35 mouse cellular contexts compared by ENCODE assay signal in genomic region chr2:122304544-122304943, GRCm38 (mm10). TPM values are rescaled to one million over a fixed set of nuclear protein-coding genes. Genes with fewer than 3 reads are reported as not detected.
"Had no signal": no experiment of that assay in that cellular context is flagged by ENCODE, and none has a peak within 500 bp of the region (broad histone marks: within the 10 kb centered on the region; RNA-seq: fewer than 3 reads in every experiment).

No protein-coding gene starts in this region.

- DNase-seq: cerebellum, adult 9-11 months; cerebellum, postnatal 10 days; cerebellum, postnatal 25 days; cerebellum, postnatal 36 days; embryo, embryonic 11 days; forebrain, postnatal 0 days; gastrocnemius, adult 2 months; gastrocnemius, postnatal 10 days; gastrocnemius, postnatal 14 days; gastrocnemius, postnatal 25 days; gastrocnemius, postnatal 36 days; heart, adult 11 months; heart, adult 18-20 months; heart, adult 2 months had no signal

- H3K4me3 ChIP-seq: embryonic facial prominence, embryonic 10.5 days; embryonic facial prominence, embryonic 12.5 days; embryonic facial prominence, embryonic 13.5 days; embryonic facial prominence, embryonic 15.5 days; erythroblast, embryonic 14.5 days; forebrain, embryonic 10.5 days; forebrain, embryonic 12.5 days; forebrain, embryonic 13.5 days; forebrain, embryonic 15.5 days; gastrocnemius, adult 2 months; heart, adult 2 months; heart, embryonic 10.5 days had no signal

- H3K36me3 ChIP-seq: embryonic facial prominence, embryonic 10.5 days; embryonic facial prominence, embryonic 12.5 days; embryonic facial prominence, embryonic 13.5 days; embryonic facial prominence, embryonic 15.5 days; forebrain, embryonic 10.5 days; forebrain, embryonic 12.5 days; forebrain, embryonic 15.5 days; heart, embryonic 10.5 days had no signal

- ATAC-seq: forebrain, embryonic 13.5 days; forebrain, embryonic 14.5 days; forebrain, embryonic 15.5 days; forebrain, embryonic 16.5 days; forebrain, postnatal 0 days had no signal

- H3K4me2 ChIP-seq: embryonic facial prominence, embryonic 12.5 days; embryonic facial prominence, embryonic 13.5 days; embryonic facial prominence, embryonic 15.5 days; forebrain, embryonic 12.5 days; forebrain, embryonic 13.5 days; forebrain, embryonic 15.5 days had no signal

RNA-seq across cellular contexts. Expression of gene Duoxa2, which starts 5.8 kb away (rescaled TPM):
- total RNA-seq: common myeloid progenitor, adult 5-6 weeks; forebrain, postnatal 0 days; gastrocnemius, adult 18-20 months; gastrocnemius, adult 2 months; gastrocnemius, adult 8-10 months; gastrocnemius, postnatal 10 days; gastrocnemius, postnatal 14 days; gastrocnemius, postnatal 25 days; gastrocnemius, postnatal 36 days; gastrocnemius, postnatal 4 days; granulocyte monocyte progenitor cell, adult 5-6 weeks had no signal
- polyA plus RNA-seq: cortical plate, adult 2 months; embryonic facial prominence, embryonic 10.5 days; embryonic facial prominence, embryonic 11.5 days; embryonic facial prominence, embryonic 12.5 days; embryonic facial prominence, embryonic 13.5 days; embryonic facial prominence, embryonic 15.5 days; erythroblast, embryonic 14.5 days; forebrain, embryonic 10.5 days; forebrain, embryonic 11.5 days; forebrain, embryonic 12.5 days; forebrain, embryonic 13.5 days; forebrain, embryonic 14.5 days; forebrain, embryonic 16.5 days; frontal cortex, adult 2 months had no signal

RNA-seq across cellular contexts. Expression of gene Duox2, which starts 6.3 kb away (rescaled TPM):
- total RNA-seq: common myeloid progenitor, adult 5-6 weeks; granulocyte monocyte progenitor cell, adult 5-6 weeks had no signal
- polyA plus RNA-seq: embryonic facial prominence, embryonic 10.5 days; embryonic facial prominence, embryonic 11.5 days; erythroblast, embryonic 14.5 days; forebrain, embryonic 10.5 days; forebrain, embryonic 11.5 days; forebrain, embryonic 12.5 days; forebrain, embryonic 13.5 days; forebrain, embryonic 14.5 days; forebrain, embryonic 16.5 days; forebrain, postnatal 0 days; heart, embryonic 10.5 days had no signal

RNA-seq across cellular contexts. Expression of gene Duoxa1, which starts 9.0 kb away (rescaled TPM):
- polyA plus RNA-seq: erythroblast, embryonic 14.5 days; forebrain, embryonic 10.5 days; forebrain, embryonic 11.5 days; forebrain, embryonic 13.5 days; forebrain, embryonic 14.5 days; forebrain, embryonic 15.5 days; forebrain, embryonic 16.5 days; frontal cortex, adult 2 months; heart, embryonic 10.5 days had no signal

RNA-seq across cellular contexts. Expression of gene Duox1, which starts 10.9 kb away (rescaled TPM):
- total RNA-seq: common myeloid progenitor, adult 5-6 weeks; forebrain, postnatal 0 days; granulocyte monocyte progenitor cell, adult 5-6 weeks had no signal
- polyA plus RNA-seq: cortical plate, adult 2 months; erythroblast, embryonic 14.5 days; forebrain, embryonic 10.5 days; forebrain, embryonic 11.5 days; forebrain, embryonic 13.5 days; heart, embryonic 10.5 days had no signal
